Mouse (Mus musculus) NIH3T3 (cell line): ENCODE measurements at regions not wholly inside any gene's neighbourhood (a gene's known extent, or its start where the extent isn't known, plus 50 kb on each side); places are given as distances from the start of the nearest gene placed in this dataset.
"Not testable (repeated sequence)": the region's sequence is repeated elsewhere in the genome, so short reads cannot be mapped to it uniquely, and the experiment has no call there.

Source experiments
- DNase-seq: peaks from one replicate; pipeline ENCODE4 v3.0.0-alpha.2; 2012; ENCODE audit warnings: low read depth

DNA sequence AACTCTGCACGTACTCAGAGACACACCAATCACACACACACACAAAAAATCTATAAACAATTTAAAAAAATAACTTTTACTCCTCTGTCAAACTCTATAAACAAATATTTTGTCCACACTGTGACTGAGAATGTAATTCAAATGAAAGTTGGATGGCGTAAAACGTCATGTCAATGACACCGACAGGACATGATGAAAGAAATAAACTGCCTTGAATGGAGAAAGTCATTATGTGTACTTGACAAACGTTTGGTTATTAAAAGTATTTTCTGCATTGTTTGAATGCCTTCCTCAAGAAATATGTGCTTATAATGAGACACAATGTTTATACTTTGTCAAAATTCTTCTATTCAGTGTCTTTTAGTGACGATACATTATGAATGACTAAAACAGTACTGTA lies 1171.6 kb upstream of the Pcdh20 start:
- no peak for DNase-seq

DNA sequence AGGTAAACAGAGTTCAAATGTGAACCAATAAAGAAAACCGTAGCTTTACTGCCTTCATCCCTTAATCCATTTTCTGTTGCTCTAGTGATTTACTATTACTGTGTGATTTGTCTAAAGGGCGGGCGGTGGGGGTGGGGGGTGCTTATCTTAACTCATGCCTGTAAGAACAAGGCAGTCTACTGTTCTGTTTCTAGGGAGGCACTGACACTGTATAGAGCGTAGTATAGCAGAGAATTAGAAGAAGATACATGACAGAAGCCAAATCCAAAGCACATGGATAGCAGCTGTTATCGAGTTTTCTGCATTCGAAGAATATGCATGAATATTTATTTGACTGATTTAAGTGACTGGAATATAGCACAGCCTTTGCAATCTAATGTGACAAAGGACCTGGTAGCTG lies 1168.1 kb upstream of the Pcdh20 start:
- no peak for DNase-seq

DNA sequence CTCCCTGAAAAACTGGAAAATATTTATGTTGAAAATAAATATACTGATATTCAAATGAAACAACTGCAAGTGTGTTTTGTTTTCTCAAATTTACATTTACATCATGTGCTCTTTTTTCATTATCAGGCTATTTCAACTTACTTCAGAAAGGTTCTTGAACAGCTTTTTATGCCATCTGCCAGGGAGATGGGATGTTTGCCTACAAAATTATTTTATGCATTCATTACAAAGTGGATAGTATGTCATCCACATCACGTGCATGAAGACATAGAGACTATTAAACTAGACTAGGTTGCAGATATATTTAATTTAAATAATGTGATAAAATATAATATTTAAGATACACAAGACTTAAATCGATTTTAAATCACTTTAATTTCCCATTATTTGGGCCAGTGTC lies 1165.5 kb upstream of the Pcdh20 start:
- DNase-seq, result no peak

DNA sequence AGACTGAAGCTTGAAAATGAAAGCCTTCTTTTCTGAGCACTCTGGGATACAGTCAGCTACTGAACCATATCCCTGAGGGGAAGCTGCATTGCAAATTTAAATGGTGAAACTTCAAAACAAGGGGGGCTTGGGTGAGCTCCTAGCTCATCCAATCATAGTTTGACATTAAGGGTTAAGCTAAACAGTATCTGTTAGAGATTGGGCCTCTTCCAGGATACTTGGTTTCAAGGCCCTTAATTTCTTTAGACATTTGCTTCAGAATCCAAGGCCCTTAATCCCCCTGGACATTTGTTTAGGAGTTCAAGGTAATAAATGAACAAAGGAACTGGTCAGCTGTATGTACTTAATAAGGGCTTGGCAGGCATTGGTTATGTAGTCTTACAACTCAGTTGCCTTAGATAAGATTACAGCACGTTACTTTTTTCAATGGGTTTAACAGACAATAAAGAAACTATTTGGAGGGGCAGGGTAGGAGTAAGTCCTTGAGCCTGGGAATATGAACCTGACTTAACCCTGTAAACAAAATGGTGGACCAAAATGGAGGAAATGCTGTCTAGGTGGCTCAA lies 1163.4 kb upstream of the Pcdh20 start:
- DNase-seq, result no peak

DNA sequence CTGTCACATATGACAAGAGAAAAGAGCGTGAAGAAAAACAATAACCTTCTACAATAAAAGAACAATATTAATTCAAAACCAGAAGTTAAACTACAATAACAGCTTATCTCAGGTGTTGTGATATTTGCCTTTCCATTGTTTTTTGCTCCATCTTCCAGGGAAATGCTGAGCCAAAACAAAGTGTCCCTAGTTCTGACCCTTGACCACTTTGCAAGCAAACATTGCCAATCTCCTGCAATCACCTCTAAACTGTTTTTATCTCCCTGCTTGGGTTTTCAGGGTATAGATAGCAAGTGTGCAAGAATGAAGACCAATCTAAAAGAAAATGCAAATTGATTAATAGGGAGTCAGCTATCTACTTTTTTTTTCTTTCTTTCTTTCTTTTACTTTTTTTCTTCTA lies 1162.5 kb upstream of the Pcdh20 start:
- DNase-seq, result no peak

DNA sequence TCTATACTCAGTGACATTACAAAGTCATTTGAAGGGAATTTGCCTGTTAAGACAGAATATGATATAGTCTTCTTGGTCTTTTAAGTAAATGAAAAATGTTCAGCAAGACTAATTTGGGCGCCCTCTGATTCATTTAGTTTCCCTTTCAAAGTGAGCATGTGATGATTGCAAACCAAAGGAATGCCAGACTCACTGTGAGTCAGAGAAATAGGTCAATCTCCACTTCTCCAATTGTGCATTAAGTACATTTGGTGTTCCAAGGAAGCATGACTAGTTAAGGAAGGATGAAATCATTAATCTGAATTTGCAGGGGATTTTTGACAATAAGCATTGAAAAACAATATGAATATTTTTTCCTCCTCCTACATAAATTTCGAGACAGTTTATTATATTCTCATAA lies 1139.5 kb upstream of the Pcdh20 start:
- peak; percentile 1 for DNase-seq

DNA sequence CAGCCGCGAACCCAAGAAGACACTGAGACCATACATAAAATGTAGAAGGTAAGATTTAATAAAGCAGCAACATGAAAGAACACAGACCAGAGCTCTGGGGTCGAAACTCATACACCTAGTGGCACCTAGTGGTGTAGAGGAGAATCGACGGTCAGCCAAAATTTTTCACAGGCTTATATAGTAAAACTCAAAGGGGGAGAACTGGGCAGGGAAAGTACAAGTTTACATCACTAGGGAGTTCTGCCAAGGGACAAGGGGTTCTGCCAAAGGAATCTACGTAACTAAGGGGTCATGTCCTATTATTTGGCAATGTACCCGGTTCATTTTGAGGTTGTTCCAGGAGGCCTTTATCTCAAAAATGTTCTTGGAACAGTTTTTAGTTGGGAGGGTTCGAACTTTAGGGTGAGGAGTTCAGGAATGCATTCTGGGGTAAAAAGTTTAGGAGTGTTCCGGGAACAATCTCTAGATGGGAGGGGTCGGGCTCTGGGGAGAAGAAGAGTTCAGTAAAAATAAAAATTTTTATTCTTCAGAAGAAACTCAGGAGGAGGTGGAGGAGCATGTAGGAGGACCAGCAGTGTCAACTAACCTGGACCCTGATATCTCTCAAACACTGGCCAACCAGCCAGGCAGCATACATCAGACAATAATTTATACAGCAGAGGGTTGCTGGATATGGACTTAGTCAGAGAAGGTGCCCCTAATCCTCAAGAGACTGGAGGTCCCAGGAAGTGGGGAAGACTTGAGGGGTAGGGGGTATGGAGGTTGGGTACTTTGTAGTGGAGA lies 1138.7 kb upstream of the Pcdh20 start:
- DNase-seq, result not testable (repeated sequence)

DNA sequence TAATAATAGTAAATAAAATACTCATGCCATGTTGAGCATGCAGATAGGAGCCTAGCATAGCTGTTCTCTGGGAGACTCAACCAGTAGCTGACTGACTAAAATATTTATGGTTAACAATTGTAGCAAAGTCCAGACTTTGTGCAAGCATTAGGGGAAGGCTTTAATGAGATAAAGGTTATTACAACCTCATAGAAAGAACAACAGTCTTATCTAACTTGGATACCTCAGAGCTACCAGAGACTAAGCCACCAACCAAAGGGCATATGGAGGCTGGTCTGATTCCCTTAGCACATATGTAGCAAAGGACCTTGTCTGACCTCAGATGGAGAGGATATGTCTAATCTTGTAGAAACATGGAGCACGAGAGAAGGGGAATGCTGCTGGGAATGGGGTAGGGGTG lies 1136.4 kb upstream of the Pcdh20 start:
- DNase-seq, result no peak

DNA sequence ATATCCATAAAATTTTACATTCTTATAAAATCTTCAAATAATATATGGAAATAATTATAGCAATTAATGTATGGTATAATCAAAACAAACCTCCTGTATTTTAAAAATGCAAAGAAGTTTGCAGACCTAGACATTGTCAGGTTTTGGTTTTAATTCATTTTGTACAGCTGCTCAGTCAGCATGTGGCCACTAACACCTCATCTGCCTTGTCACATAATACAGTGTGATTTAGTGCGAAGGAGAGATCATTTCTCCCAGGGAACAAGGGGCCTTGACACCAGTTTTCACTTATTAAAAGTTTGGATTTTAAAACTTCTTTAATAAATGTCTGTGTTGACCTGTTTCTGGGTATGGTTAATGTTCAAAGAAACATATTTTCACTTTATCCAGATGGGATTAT lies 1126.6 kb upstream of the Pcdh20 start:
- DNase-seq, result no peak

DNA sequence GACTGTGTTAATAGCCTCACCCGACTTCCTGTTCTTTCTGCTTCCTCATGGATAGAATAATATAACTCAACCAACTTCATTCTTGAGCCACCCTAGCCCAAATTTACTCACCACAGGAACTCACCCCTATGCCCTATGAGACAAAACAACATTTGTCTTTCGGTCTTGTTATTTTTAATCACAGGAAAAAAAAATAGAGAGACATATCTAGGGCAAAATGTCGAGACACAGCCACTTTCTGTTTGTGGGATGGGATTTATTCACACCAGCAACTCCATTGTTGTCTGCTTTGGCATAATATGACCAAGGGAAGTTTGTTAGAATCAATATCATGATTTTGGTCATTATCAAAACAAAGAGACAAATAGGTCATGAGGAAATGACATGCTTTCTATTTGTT lies 1102.4 kb upstream of the Pcdh20 start:
- DNase-seq, result no peak

DNA sequence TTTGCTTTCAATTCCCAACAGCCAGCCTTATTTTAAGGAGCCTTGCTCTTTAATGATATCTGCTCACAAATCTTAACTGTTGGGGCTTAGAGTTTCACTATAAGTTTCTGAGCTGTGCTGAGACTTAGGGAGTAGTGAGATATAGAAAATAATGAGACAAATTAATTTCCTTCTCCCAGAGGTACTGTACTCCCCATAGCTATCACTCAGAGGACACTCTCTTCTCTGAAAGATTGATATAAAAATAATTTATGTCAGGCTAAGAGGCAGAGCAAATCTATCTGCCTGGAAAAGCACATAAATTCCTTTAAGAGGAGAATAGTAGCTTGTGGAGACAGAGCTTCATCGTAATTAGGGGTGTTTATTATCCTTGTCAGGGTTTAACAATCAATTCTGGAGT lies 1100.5 kb upstream of the Pcdh20 start:
- no peak for DNase-seq

DNA sequence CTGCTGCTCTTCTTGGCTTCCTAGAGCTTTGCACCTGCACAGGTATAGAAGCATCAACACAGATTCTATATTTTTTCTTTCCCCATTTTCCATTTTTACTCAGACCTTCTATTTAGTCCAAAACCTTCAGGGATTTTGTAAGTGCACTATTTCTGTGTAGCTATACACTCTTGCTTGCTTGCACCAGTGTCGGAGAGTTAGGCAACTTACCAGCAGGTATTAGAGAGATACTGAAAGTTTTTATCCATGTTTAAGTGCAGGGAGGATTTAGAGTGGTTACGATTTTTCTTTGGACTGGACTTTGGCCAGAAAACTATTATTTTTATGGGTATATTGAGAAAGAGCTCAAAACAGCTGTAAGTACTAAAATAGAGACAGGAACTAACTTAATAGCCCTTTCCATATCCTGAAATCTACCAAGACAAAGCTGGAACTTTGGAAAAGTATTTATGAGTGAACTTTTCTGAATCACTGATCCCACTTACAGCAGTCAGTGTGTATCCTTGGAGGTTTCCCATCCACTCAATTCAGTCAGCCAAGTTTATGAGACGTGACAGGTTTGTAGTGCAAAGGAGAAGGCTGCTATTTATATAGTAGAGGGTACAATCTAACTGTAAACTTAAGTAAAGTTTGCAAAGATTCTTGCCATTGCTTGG lies 1088.8 kb upstream of the Pcdh20 start:
- DNase-seq, result no peak

DNA sequence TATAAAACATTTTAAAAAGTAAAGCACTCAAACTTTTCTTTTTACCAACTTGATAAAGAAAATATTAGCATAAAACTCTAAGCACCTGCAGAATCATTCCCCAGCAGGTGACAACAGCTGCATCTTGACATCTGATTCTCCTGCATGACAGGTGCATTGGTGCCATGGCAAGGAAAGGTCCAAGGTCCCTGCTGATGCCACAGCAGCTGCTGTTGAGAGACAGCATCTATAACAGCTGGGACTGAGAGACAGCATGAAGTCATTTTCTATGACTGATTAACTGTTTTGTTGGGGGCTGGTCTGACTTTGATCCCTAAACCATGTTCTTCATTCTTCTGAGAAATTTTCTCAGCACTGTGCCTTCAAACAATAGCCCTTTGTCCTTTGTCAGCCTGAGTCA lies 1086.1 kb upstream of the Pcdh20 start:
- DNase-seq, result no peak

DNA sequence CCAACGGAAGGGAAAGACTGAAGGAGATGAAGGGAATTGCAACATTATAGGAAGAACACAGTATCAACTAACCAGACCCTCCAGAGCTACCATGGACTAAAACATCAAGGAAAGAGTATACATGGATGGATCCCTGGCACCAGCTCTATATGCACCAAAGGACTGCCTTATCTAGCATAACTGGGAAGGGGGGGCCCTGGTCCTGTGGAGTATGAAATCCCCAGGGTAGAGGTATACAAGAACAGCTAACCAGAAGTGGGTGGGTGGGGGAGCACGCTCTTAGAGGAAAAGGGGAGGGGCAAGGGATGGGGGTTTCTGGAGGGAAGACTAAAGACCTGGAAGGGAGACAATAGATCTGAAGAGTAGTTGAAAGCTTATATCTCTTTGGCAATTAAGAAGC lies 1085.0 kb upstream of the Pcdh20 start:
- DNase-seq, result no peak

DNA sequence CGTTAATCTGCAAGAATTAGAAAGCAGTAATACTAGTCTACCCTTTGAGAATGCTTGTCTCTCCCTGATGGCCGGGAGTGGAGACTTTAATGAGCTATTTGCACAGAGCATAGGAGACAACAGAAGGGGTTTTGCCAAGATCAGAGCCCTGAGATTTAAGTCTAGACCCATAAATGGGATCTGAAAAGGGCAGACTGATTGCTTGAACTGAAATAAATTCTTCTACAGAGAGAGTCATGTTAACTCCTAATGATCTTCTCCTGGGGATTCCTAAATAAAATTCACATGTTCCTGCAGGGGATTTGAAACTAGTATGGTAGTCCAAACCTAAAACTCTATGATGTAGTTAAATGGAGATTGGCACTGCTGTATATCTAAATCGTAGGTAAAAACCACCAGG lies 1082.9 kb upstream of the Pcdh20 start:
- DNase-seq, result no peak
